Mouse (Mus musculus) adrenal gland, adult 8-10 months (tissue): Measurements from ENCODE around the gene Adck2. TPM values are rescaled to one million over a fixed set of nuclear protein-coding genes. Genes with fewer than 3 reads are reported as not detected.

Experiments
- total RNA-seq, 4 experiments: library from RNA; stranded (reverse); gene quantifications; 2 replicates each; pipeline ENCODE4 v1.2.4; 2022

Adck2 gene
- total RNA-seq, 4 experiments from 2014 or later: 22.2 to 38.8 (median 34.5) TPM

Other genes with a start within 250 kb of the Adck2 start
- 10 to 100 TPM; 32.3 to 57.1 (median 44.0) TPM for gene Slc37a3, start 196.2 kb upstream of the Adck2 start, total RNA-seq
- under 1 TPM; 0.15 to 0.86 (median 0.67) TPM for gene Rab19, start 192.7 kb upstream of the Adck2 start, total RNA-seq
- 10 to 100 TPM; 69.0 to 90.4 (median 76.6) TPM for gene Mkrn1, start 153.4 kb upstream of the Adck2 start, total RNA-seq
- gene Dennd2a, start 16.0 kb upstream of the Adck2 start, total RNA-seq: 10 to 100 TPM in 2 of 4 experiments, 1 to 10 TPM in 2; 7.3 to 14.8 (median 10.4) TPM
- gene Gm42420, start 11.9 kb downstream of the Adck2 start, total RNA-seq: 1 to 10 TPM in 1 of 4 experiments, under 1 TPM in 2, not detected in 1; 0.62 to 1.3 (median 0.75) TPM
- 100 to 1,000 TPM; 161 to 197 (median 187) TPM for gene Ndufb2, start 18.7 kb downstream of the Adck2 start, total RNA-seq
- 10 to 100 TPM; 34.1 to 50.0 (median 43.8) TPM for gene Braf, start 151.6 kb downstream of the Adck2 start, total RNA-seq
- gene Mrps33, start 237.1 kb downstream of the Adck2 start, total RNA-seq: 10 to 100 TPM; 52.2 to 76.7 (median 72.3) TPM